Mouse (Mus musculus): Measurements from ENCODE around the gene Amn1.
"Not testable (repeated sequence)": the region's sequence is repeated elsewhere in the genome, so short reads cannot be mapped to it uniquely, and the experiment has no call there.

- TF ChIP-seq POLR2A (IDR thresholded peaks at IDR 0.05; ENCODE audit: insufficient read depth, low read depth, low read length); CTCF (IDR thresholded peaks at IDR 0.05): not testable (repeated sequence)
Measured at GRCm38 (mm10) chr6:149167038-149167437, 21.5 kb downstream of the Amn1 start.
